Mouse (Mus musculus) layer of hippocampus, postnatal 25 days (tissue): ENCODE results near the gene Icosl. TPM values are rescaled to one million over a fixed set of nuclear protein-coding genes. Genes with fewer than 3 reads are reported as not detected.
A peak's percentile ranks its signal among the peaks of the same experiment; 100 is the strongest.
"Not testable (repeated sequence)": the region's sequence is repeated elsewhere in the genome, so short reads cannot be mapped to it uniquely, and the experiment has no call there.

Experiments used
- DNase-seq, 2 experiments: peaks; one replicate each; pipeline ENCODE4 v3.0.0; 2022; ENCODE audit warnings: mixed read lengths in 2 of 2, low spot score in 1 of 2; ENCODE audit errors: extremely low spot score in 1 of 2
- total RNA-seq, 2 experiments: library from RNA; stranded (reverse); gene quantifications; 2 replicates each; pipeline ENCODE4 v1.2.3; 2021

Icosl gene
- total RNA-seq = 1 to 10 TPM; 5.4 to 8.8 TPM

GRCm38 (mm10) chr10:78069101-78070011 lies at the start of gene Icosl:
TSS of gene Icosl (plus strand) at chr10:78069302.
- peak; percentile 37 to 39 for DNase-seq

GRCm38 (mm10) chr10:78019984-78020383 lies 49.1 kb upstream of the Icosl start:
- DNase-seq = not testable (repeated sequence)

- not testable (repeated sequence) for DNase-seq
Measured at GRCm38 (mm10) chr10:78025453-78025852, 43.6 kb upstream of the Icosl start.

GRCm38 (mm10) chr10:78028129-78028528 lies 41.0 kb upstream of the Icosl start:
- DNase-seq = peak; percentile 55 to 82

GRCm38 (mm10) chr10:78029080-78029479 lies 40.0 kb upstream of the Icosl start:
- no peak for DNase-seq

GRCm38 (mm10) chr10:78031987-78032386 lies 37.1 kb upstream of the Icosl start:
- DNase-seq = no peak

- DNase-seq = no peak
Measured at GRCm38 (mm10) chr10:78037139-78037538, 32.0 kb upstream of the Icosl start.

GRCm38 (mm10) chr10:78041647-78042046 lies 27.5 kb upstream of the Icosl start, which contains the start of gene Dnmt3l:
TSS of gene Dnmt3l (plus strand) at chr10:78041947.
- DNase-seq = no peak

- DNase-seq = no peak
Measured at GRCm38 (mm10) chr10:78042096-78042495, 27.0 kb upstream of the Icosl start.

- DNase-seq = peak; percentile 26 to 58
Measured at GRCm38 (mm10) chr10:78042697-78043405, 26.3 kb upstream of the Icosl start.

- DNase-seq = peak; percentile 48 to 62
Measured at GRCm38 (mm10) chr10:78043406-78043836, 25.7 kb upstream of the Icosl start, which contains the start of gene Aire. TSS of gene Aire (minus strand) at chr10:78043610.

GRCm38 (mm10) chr10:78044531-78044930 lies 24.6 kb upstream of the Icosl start:
- DNase-seq = no peak

GRCm38 (mm10) chr10:78046388-78046787 lies 22.7 kb upstream of the Icosl start:
- no peak for DNase-seq

GRCm38 (mm10) chr10:78048061-78048730 lies 20.9 kb upstream of the Icosl start:
- DNase-seq = no peak

GRCm38 (mm10) chr10:78049519-78050035 lies 19.5 kb upstream of the Icosl start:
- DNase-seq = no peak

GRCm38 (mm10) chr10:78054633-78055565 lies 14.2 kb upstream of the Icosl start:
- DNase-seq = no peak

GRCm38 (mm10) chr10:78057056-78057455 lies 12.0 kb upstream of the Icosl start:
- DNase-seq = no peak

GRCm38 (mm10) chr10:78063122-78063521 lies 6.0 kb upstream of the Icosl start:
- DNase-seq = no peak

- DNase-seq = no peak
Measured at GRCm38 (mm10) chr10:78067226-78067625, 1.9 kb upstream of the Icosl start.
